15 mouse cellular contexts compared by ENCODE assay signal in the genomic region with DNA sequence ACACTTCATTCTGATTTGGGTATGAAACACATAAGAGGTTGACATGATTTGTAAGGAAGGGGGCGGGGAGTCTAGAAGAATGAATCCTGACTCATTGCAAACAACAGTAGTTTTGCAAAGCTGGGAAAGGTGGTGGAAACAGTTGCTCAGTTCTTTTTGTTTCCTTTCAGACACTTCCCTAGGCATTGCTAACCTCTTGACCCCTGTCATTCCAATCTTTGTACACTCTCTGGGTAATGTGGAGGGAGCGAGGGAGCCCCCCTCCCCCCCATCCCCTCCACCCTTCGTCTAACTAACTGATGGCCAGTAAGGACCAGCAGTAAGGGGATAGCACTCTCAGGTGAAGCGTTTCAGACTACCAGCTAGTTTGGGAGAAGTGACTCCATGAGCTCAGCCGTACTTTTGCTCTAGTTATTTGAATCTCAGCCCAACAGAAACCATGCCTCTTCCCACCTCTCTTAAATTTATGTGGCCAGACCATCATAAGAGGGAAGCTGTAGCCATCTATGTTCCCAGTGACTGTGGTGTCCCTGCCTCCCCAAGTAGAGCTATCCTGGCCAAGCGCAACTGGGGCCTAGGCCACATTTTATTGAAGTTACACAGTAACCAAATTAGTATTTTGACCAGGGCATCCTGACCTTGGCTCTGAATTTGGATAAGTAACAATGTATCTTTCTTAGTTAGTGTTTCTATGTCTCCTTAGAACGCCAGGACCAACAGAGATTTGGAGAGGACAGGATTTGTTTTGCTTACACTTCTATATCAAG. TPM values are rescaled to one million over a fixed set of nuclear protein-coding genes. Genes with fewer than 3 reads are reported as not detected.
DNase-seq lines count a peak whose midpoint lies in the region; ATAC-seq lines count a peak whose summit lies in the region.
"Had no signal": no experiment of that assay in that cellular context is flagged by ENCODE, and none has a peak within 500 bp of the region (broad histone marks: within the 10 kb centered on the region; RNA-seq: fewer than 3 reads in every experiment).

No protein-coding gene starts in this region.

- intact Hi-C loops in left cerebral cortex, postnatal 36 days (cut with DNase I) = no loop called here

- H3K9me3 ChIP-seq in kidney, embryonic 16.5 days (ENCODE audit: low read length) = no peaks in the 10 kb centered on the region

- no peak overlapping the region for H3K27ac ChIP-seq in kidney, embryonic 16.5 days (ENCODE audit: low read length)

- no peak overlapping the region for H3K9ac ChIP-seq in kidney, embryonic 16.5 days (replicated peaks; ENCODE audit: low read length)

- H3K4me2 ChIP-seq in kidney, embryonic 16.5 days (replicated peaks; ENCODE audit: low read depth, low read length) = no peak overlapping the region

- ATAC-seq in kidney, embryonic 16.5 days (ENCODE audit: low FRiP score, low TSS enrichment) = no peak

- no peaks in the 10 kb centered on the region for H3K36me3 ChIP-seq in kidney, embryonic 16.5 days (ENCODE audit: insufficient read depth, low read length)

- WGBS in kidney, embryonic 16.5 days = 58% methylated on average over 7 of the region's 7 CpGs

- no peaks in the 10 kb centered on the region for H3K27me3 ChIP-seq in kidney, embryonic 16.5 days (ENCODE audit: insufficient read depth, low read length)

- H3K4me3 ChIP-seq in kidney, embryonic 16.5 days (ENCODE audit: low read length) = no peak overlapping the region

- DNase-seq in kidney, adult 11 months = peak; percentile 81
- DNase-seq in 416B (ENCODE audit: low read depth) = peak; percentile 39
- peak; percentile 42 for DNase-seq in Muller cell, postnatal 12 days (ENCODE audit: inconsistent ontology term)
- peak; percentile 55 for DNase-seq in kidney, postnatal 14 days
- DNase-seq in layer of hippocampus, adult 8-10 months (ENCODE audit: low spot score in 2 of 2) = no peak
- DNase-seq in left cerebral cortex, postnatal 36 days (ENCODE audit: low spot score in 2 of 2) = no peak
- no peak for DNase-seq in cerebellum, adult 9-11 months
- DNase-seq: adrenal gland, postnatal 14 days; cerebellum, postnatal 36 days; heart, postnatal 4 days; liver; lung, postnatal 14 days; right cerebral cortex, postnatal 25 days; thymus, postnatal 25 days had no signal

- H3K4me1 ChIP-seq in kidney, embryonic 16.5 days (ENCODE audit: insufficient read depth, low read length) = peaks cover 10% of the 10 kb centered on the region; the same call in 1 of the 2 replicates

RNA-seq across cellular contexts. Expression of a gene that starts 27.6 kb away (rescaled TPM):
- 7.7 and 8.0 TPM in 2 replicates for polyA plus RNA-seq in kidney, embryonic 16.5 days (2015; fragmentation: Nextera tagmentation; extraction: Ambion mirVana)
- total RNA-seq in layer of hippocampus, adult 8-10 months (2022) = 10 to 100 TPM; 13.3 to 24.0 (median 19.2) TPM
- total RNA-seq in left cerebral cortex, postnatal 36 days (2021) = 10 to 100 TPM; 12.6 to 12.9 TPM

Comparison
In these comparisons a context has a peak if more than half of its experiments do, and no peak if none do; other contexts are left out.
1. DNase-seq: peak in kidney, adult 11 months (single experiment), 416B (single experiment), Muller cell, postnatal 12 days (single experiment) and kidney, postnatal 14 days (single experiment); none in layer of hippocampus, adult 8-10 months (0 of 2), left cerebral cortex, postnatal 36 days (0 of 2) and cerebellum, adult 9-11 months (single experiment).